Mouse (Mus musculus) T-cell, adult 2 months (primary cell): ENCODE measurements at regions not wholly inside any gene's neighbourhood (a gene's known extent, or its start where the extent isn't known, plus 50 kb on each side); places are given as distances from the start of the nearest gene placed in this dataset.

Experiments
- DNase-seq: peaks from one replicate; pipeline ENCODE4 v3.0.0; 2022; ENCODE audit warnings: low spot score

- no peak for DNase-seq
These were observed 113.2 kb upstream of the Thy1 start for GRCm38 (mm10) chr9:43930037-43930404.

GRCm38 (mm10) chr9:43930476-43930875, 112.7 kb upstream of the Thy1 start:
- no peak for DNase-seq

DNA sequence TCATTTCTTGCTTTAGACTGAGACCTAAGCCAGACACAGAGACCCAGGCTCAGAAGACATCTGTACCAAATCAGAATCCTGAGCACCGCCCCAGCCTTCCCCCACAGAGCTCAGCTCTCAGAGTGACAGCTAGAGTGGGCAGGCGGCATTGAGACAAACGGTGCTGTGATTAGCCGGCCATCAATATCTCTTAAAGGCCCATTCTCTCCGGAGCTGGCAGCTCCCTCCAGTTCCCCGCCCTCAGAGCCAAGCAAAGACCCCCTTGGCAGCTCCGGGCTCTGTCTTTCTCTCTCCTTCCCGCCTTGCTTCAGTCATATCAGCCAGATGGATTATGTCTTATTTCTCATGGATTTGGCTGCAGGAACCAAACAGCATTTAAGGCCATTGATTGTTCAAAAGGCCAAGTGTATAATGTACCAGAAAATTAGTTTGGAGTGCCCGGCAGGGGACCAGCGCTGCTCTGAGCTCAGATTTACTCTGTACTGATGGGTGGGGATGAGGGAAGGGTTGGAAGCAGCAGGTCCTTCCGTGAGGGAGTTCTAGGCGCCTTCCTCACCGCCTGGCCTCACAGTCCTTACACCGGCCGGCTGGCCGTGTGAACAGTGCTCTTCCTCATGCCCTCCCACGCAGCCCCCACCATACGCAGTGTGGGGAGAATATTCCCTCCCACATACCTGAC, 109.0 kb upstream of the Thy1 start:
- no peak for DNase-seq

DNA sequence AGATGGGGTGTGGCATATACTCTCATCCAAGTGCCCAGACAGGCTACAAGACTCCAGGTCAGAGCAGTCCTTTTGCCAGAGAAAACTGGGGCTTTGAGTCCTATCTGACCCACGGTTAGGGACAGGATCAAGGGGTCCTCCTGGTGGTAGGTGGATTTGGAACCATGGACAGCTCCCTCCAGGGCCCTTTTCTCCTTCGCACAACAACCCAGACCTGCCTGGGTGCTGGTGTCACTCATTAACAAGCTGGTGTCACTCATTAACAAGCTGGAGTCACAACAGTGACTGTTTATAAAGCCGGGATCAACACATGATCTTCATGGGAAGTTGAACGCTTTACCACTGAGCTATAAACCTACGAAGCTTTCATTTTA, 108.5 kb upstream of the Thy1 start:
- no peak for DNase-seq

GRCm38 (mm10) chr9:43939336-43939735, 103.8 kb upstream of the Thy1 start:
- no peak for DNase-seq

DNA sequence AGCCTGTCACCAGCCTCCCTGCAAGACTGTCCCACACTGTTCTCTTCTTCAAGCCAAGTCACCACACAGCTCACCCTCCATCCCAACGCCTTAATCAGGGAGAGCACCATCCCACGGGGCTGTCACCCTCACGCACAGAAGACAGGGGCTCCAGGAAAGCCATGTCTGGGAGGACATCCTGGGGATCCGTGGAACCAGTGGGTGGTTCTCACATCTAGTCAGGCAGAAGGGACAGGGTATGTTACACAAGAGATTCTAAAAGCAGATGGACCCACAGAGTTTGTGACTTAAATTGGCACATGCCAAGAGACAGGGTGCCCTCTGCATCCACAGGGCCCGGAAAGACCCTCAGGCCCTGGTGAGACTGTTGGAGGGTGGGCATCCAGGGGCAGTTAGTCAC, 101.0 kb upstream of the Thy1 start:
- no peak for DNase-seq

DNA sequence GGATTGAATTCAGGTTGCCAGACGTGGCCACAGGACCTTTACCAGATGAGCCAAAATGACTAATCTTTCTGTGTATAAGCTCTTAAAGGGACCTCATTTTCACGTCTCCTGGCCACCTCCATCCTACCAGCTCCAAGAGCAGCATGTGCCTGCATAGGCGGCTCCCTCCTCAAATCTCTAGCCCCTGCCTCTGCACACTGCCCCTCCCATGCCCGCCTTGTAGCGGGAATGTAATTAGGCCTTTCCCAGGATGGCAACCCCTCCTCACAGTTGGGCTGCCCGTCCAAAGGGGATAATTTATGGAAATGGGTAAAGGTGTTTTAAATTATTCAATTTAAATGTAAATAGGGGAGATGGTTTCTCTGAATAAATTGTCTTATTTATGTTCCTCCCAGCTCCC, 99.7 kb upstream of the Thy1 start:
- DNase-seq = no peak

DNA sequence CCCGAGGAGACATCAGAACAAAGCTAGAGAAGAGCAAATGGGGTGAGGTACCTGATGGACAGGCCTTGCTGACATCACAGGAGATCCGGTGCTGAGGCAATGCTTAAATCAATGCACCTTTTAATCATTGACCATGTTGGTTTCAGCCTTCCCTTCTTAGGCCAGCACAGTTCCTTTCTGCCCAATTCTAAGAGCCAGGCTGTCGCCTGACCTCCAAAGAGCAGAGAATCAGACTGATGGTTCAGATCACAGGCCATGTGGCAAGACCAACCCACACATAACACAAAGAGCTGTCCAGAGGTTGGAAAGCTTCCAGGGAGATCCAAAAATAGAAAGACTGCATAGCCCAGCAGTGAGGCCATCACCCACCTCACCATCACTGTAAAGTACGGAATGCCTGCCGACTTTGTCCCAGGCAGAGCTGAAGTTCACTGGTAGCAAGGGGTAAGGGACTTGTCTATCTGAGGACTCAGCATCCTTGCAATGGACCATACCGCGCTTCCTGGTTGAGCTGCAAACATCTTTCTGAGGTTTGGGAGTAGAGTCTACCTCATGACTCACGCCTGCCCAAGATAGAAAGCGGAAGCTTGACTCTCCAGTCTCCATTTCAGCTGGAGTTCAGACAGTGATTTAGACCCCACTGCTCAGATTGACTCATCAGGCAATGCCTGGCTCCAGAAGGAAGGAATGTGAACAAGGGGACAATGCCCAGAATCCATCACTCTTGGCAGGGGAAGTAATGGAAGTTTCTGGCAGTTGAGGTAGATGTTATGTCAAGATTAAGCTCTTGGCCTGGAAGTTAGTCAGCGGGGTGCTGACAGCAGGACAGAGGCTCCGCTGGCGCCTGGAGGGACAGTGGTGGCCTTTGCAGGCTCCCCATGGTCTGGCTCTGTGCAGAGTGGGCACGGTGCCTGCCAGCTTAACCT, 98.1 kb upstream of the Thy1 start:
- no peak for DNase-seq

DNA sequence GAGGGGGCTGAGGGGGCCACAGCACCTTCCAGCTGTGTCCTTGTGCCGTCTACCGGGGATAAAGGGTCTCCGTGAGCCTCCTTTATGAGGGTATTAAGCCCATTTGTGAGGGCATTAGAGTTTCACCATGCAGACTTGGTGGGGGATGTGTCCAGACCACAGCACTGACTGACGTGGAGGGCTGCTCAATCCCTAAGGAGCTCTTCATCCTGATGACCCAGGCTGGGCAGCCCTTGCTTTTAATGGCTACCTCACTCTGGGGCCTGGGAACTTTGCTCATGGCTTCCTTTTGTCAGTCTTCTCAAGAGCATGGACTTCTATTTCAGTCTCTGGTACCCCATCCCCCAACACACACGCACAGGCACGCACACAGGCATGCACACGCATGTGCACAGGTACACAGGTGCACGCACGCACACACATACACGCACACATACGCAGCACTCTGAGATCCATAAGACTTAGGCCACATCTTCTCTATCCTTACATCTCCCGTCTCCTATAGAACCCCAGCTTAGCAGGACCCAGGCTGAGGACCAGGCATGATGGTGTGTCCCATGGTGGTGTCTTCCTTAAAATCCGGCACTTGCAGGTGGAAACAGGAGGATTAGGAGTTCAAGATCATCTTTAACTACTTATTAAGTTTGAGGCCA, 97.1 kb upstream of the Thy1 start:
- DNase-seq = no peak

DNA sequence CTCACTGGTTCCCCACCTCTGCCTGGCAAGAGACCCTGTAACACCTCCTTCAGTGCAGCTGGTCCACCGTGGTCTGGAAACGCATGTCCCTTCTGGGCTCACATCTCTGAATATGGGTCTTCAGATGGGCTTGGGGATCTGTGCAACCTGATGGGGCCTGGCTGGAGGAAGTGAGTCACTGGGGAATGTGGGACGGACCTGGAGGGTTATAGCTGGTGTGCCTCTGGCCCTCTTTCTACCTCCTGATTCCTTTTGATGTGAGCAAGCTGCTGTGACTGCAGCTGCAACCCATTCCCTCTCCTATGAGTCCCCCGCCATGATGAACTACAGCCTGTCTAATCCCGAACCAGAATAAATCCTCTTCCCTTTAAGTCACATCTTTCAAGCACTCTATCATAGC, 96.1 kb upstream of the Thy1 start:
- DNase-seq = no peak

DNA sequence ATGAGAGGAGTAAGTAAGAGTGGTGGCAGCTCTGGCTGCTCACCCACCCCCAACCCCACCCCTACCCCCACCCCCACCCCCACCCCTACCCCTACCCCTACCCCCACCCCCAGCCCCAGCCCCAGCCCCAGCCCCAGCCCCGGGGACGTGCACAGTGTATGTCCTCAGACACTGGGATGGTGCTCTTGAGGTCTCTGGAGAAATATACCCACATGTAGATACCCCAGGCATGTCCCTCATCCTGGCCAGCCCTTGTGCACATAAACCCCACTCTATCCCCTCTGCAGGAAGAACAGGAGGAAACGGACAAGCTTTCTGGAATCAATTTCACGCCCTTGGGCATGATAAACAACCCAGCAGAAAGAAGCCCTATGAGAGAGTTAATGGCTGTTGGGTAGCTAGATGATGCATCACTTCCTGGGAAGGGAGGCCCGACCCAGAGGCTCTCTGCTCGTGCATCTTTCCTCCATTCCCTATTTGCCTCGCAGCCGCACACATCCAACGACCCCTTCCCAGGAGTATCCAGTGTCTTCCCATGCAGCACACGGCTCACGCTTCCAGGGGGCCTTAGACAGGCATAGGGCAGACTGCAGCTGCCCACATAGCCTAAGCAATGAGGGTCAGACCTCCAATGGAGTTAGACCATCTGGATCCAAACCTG, 95.6 kb upstream of the Thy1 start:
- no peak for DNase-seq

- DNase-seq = no peak
These were observed 90.1 kb upstream of the Thy1 start for GRCm38 (mm10) chr9:43953128-43953527.

DNA sequence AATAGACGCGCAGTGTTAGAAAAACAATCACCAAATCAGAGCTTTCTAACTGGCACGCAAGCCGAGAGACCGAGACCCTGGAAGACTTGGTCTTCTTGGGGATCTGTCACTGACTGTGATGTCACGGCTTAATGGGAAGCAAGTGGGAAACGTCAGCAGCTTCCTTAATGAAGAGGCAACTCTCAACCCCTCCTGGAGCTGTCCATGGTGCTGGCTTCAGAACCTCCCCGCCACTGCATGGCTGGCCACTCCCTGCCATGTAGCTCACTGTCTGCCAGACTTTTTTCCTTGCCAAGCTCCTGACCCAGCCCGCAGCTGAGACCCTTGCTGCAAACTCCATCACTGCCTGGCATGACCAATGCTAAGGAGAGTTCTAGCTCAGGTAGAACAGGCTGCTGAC, 83.6 kb upstream of the Thy1 start:
- DNase-seq = no peak

DNA sequence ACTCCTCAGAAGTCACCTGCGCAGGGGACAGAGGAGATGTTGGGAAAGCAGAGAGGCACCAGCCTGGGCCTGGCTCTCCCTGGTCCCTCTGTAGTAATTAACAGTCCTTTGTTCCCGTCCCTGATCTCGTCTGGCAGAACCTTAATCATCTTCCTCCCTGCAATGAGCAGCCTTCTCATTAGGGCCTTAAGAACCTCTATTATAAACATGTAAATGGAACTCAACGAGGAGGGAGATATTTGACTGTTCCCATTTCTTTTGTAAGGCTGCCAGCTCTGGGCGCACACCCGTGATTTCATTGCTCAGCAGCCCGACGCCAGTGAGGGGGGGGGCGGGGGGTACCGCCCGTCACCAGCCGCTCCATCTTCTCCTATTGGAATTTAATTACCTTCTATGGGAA, 81.8 kb upstream of the Thy1 start:
- no peak for DNase-seq

DNA sequence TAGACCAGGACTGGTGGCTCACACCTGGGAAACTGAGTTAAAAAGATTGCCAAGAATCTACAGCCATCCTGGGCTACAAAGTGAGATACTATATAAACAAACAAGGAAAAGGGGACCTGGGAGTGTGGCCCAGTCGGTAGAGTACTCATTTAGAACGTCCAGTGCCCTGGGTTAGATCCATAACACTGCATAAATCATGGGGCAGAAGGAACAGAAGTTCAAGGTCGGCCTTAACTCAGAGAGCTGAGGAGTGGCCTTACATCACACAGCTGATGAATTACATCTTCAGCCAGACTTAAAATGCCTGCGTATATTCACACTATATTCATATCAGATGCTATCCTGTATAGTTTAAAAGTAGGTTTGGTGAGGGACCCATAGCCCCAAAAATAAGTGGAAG, 78.0 kb upstream of the Thy1 start:
- no peak for DNase-seq

- no peak for DNase-seq
These were observed 77.4 kb upstream of the Thy1 start for GRCm38 (mm10) chr9:43965811-43966210.

- no peak for DNase-seq
These were observed 73.0 kb upstream of the Thy1 start for GRCm38 (mm10) chr9:43970043-43970795.

DNA sequence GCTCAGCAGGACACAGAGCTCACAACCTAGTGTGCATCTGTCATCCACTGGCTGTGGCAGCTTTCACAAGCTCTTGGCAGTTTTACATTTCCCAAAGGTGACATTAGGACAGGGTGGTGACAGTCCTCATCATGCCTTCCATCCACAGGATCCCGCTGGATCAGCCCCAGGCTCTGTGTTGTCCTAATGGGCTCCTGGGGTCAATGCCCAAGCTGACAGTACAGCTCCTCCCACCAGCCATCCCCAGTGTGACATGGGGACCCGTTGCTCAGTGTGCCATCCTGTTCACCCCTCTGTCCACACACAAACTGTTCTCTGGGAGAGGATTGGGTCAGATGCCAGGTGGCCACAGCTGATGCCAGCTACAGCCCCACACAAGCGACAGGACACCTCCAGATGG, 72.3 kb upstream of the Thy1 start:
- DNase-seq = no peak

- peak; percentile 50 for DNase-seq
These were observed 70.9 kb upstream of the Thy1 start for GRCm38 (mm10) chr9:43972290-43972689.

GRCm38 (mm10) chr9:43975405-43975804, 67.8 kb upstream of the Thy1 start:
- peak; percentile 24 for DNase-seq

DNA sequence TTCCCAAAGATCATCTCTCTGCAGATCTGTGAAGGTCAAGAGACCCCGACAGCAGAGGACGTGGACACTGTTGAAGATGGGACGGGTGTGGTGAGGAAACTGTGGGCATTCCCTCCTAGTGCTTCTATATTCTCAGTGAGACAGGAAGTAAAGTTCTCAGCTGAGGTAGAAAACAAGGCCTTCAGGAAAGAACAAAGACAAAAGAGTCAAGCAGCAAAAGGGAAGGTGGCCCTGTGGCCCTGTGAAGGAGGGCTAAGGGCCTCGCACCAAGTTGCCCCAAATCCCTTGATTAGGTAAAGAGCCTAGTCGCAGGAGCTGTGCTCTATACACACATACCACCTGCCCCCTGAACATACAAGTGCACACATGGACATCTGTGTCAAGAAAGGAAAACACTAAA, 66.8 kb upstream of the Thy1 start:
- no peak for DNase-seq

DNA sequence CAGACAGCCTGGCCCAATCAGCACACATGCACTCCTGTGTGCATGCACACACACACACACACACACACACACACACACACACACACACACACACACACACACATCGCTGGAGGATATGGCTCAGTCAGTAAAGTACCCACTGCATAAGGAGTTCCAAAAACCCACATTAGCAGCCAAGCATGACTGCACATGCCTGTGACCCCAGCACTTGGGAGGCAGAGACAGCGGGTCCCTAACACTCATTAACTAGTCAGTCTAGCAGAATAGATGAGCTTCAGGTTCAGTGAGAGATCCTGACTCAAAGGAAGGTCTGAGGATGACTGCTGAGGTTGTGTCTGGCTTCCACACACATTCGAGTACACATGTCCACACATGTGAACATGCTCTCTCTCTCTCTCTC, 65.4 kb upstream of the Thy1 start:
- DNase-seq = no peak
